Mouse (Mus musculus) cerebellum, postnatal 4 days (tissue): Measurements from ENCODE around the gene Enthd1.
"Not testable (repeated sequence)": the region's sequence is repeated elsewhere in the genome, so short reads cannot be mapped to it uniquely, and the experiment has no call there.

Experiments
- DNase-seq, 2 experiments: peaks; one replicate each; pipeline ENCODE4 v3.0.0; 2022; ENCODE audit warnings: low spot score in 2 of 2, mixed read lengths in 1 of 2

Enthd1 gene

DNA sequence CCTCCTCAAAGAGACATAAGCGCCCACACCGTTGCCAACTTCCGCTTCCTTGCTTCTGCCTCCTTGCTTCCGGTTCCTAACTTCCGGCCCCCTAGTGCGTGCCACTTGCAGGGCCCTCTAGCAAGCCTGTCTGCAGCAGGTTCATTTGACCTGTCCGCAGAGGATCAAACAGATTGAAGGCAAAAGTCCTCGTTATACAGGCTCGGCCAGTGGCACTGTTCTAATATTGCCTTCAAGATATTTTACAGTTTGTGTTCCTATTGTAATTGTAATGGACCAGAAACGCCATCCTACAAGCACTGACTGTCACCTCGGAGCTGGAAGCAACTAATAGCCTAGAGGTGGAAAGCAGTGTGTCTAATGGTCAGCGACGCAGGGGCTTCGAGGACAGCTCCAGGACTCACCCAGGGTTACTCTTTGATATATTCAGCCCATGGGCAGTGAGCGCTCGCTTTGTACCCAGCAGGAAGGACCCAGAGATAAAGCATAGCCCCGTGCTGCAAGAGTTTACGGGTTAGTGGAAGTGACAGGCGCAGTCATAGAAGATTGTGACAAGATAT, at the start of gene Enthd1:
Enthd1 (minus strand) TSS at position 51 of the 560 bp plus-strand sequence.
- DNase-seq, result no peak

DNA sequence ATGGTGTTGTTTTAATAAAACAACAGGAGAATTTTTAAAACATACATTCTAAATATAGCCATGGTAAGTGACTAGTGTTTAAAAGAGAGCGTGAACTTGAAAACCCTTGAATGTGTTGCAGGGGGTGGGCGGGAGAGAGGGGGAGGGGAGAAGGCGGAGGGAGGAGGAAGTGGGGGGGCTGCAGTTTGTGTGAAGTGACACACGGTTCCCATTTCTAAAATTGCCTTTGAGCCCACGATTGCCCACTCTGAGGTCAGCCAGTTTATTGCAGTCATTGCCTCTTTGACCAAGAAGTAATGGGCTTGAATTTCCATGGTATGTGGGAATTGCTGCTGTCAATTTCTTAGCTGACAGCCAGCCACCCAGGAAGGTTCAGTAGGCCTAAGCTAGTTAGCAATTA, 48.9 kb upstream of the Enthd1 start:
- DNase-seq, result no peak

DNA sequence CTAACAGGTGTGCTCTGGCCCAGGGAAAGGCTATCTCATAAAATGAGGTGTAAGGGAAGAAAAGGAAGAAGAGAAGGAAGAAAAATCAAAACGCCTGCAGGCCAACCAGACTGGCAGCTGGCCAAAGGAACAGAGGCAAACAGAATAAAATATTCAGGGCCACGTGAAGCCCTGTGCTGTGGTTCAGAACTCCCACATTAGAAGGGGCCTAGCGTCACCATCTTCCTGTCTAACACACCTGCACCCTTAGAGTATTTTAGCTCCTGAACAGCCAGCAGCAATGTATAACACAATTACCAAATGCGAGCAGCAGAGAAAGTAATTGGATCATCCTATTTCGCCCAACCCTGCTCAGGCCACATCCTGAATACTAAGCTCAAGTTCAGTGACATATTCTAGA, 46.5 kb upstream of the Enthd1 start:
- DNase-seq, result no peak

DNA sequence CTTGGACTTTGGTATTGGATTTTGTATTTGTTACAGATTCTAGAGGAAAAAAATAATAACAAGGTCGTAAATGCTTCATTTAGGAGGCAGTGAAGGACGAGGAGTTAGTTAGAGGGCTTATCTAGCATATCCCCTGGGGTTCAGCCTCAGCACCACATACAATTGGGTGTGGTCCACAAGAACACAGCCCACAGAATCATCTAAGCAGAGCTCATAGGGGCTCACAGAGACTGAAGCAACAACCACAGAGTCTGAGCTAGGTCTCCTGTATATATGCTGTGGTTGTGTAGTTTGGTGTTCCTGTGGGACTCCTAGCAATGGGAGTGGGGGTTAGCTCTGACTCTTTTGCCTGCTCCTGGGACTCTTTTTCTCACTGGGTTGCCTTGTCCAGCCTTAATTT, 45.4 kb upstream of the Enthd1 start:
- DNase-seq, result no peak

DNA sequence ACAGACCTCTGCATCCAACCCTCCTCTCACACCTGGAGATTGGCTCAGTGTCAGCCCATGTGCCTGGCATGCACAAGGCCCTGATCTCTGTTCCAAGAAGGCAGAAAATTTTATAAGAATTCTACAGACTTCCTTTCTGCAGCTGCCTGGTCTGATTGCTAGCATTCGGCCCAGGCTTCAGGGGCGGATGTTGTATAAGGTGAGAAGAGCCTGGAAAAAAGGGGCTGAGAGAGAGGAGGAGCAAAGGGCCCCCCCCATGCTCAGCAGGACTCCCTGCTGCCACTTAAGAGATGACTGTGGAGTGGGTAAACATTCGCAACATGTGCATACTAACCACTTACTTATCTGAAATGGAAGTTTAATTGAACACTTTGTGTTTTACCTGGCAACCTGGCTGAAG, 43.0 kb upstream of the Enthd1 start:
- DNase-seq, result no peak

DNA sequence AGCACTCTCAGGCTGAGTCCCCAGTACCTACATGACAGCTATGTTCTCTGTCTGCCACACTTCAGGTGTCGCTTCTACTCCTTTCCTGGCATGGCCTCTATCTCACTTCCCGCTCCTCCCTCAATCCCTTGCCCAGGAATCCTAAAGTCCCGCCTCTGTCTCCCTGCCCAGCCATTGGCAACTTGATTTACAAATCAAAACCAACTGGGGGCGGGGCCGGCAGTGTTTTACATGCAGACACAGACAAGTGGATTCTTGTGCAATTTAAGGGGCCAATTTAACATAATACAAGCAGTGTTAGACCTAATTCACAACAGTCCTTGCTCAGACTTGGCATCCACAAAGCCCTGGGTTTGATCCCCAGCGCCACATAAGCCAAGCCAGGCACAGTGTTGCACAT, 39.1 kb upstream of the Enthd1 start:
- DNase-seq, result no peak

DNA sequence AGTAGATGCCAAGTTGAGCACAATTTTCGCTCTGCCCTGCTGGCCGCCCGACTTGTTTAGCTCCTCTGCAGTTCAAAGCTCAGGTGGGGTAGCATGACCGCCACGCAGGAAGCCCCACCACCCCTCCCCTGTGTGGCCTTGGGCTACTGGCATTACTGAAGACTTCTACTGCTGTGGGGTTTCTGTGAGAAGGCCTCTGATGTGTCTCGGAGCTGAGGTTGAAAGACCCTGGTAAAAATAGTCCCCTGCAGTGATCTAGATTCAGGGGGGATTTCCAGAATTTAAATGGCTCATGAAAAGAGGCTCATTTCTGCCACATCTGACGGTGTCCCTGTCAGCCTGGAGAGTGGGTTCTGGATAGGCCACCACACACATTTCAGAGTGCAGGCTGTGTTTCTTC, 37.5 kb upstream of the Enthd1 start:
- no peak for DNase-seq

DNA sequence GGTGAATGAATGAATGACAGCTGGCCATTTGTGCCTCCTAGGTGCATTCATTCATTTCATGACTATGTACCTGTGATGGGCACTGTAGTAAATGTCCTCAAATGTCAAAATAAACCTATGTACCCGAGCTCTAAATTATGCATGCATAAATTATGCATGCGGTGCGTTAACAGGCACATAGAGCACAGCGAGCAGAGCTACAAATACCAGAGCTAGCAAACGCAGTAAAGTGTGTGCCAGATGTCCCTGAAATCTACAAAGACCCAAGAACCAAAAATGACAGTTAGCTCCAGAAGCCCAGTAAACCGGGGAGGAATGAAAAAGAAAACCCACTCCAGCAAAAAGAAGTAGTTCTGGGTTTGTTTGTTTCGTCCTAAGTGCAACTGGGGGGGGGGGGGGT, 36.5 kb upstream of the Enthd1 start:
- DNase-seq, result no peak

DNA sequence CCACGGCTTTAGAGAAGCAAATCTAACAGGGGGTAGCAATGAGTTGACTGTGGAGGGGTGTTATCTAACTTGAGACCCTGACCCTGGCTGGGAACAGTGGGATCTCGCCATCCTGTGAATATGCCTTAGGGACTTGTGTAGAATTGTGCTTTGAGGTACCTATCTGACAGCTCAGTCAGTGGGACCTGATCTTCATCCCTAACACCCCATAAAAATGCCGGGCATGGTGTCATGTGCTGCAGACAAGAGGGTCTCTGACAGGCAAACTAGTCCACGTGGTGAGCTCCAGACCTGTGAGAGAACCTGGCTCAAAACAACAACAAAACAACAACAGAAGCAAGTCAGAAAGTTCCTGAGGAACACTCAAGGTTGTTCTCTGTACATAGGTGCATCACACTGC, 34.9 kb upstream of the Enthd1 start:
- DNase-seq, result no peak

DNA sequence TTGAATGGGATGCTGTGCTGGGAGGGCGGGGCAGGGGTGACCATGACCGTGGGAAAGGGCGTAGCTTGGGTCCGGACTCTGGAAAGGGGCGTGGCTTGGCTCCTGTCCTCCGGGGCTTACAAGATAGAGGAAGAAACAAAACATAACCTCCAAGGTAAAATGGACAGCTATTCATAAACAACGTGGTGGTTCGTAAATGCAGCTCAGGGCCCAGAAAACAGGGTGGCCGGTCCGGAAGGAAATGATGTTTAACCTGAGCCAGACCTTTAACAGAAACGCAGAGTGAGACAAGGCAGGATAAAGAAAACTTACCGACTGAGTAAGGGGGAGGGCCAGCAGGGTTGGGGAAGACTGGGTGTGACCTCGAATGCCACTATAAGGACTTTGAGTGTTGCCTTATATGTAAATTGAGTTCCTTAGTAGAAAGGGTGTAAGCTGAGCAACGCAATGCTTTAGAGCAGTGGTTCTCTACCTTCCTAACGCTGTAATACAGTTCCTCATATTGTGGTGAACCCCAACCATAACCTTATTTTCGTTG, 34.3 kb upstream of the Enthd1 start:
- DNase-seq, result no peak

DNA sequence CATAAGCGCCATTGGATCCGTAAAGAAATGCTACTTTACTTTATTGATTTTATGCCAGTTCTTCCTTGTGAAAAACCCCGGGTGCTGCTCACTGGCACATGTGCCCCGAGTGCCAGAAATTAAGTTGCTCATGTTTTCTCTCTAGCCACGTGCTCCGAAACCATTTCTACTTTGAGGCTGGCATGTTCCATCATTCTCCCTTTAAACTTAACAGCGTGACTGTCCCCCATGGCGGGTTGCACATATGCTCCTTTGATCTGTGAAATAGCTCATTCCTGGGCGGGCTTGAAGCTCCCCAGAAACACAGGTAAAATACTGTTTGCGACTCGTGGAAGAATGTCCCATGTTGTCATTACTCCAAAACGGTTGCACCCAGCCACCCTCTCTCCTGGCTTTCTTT, 33.8 kb upstream of the Enthd1 start:
- DNase-seq, result no peak

DNA sequence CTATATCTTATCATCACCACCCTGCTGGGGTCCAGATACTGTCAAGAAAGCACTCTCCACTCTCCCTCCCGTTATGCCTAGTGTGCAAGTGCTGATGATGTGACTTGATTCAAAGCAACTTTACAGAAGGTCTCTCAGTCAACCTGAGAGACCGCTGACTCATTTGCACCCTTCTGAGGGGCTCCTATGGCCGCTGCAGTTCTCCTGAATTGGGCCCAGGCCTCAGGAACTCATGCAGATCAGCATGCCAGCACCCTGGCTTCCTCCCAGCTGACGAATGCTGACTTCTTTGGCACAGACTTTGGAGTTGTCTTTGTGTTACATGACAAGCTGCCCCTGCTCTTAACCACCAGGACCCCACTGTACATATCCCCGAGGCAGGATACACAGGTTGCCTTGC, 28.9 kb upstream of the Enthd1 start:
- no peak for DNase-seq

DNA sequence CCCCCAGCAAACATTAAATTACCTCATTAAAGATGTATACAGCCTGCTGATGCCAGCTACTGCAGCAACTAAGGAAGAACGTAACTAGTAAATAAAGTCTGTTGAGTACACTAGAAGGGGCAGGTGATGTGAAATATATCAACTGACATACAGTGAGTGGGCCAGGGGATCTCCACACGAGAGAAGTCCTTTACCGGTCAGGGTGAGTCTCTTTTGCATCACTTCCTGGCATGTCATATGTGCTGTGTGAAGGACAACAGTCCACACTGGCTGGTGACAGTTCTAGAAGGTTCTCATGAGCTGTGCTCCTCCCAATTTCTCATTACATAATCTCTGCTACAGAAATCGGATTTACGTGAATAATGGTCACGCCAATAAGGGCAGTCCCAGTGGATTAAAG, 27.8 kb upstream of the Enthd1 start:
- DNase-seq, result no peak

DNA sequence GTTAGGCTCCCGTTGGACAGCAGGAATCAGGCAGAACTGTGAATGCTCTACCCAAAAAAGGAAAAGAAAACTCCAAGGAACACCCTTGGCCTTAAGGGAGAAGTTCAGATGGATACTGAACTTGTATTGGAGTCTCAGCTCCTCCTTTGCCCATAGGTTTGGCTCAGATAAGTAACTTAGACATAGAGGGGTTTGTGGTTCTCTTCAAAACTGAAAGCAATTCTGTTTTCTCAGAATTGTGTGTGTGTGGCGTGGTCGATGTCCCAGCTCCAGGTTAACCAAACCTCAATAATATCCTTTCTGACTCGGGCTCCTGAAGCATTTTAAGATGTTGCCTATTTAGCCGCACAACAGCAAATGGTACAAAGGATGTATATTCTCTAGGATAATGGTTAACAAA, 25.7 kb upstream of the Enthd1 start:
- DNase-seq, result no peak

DNA sequence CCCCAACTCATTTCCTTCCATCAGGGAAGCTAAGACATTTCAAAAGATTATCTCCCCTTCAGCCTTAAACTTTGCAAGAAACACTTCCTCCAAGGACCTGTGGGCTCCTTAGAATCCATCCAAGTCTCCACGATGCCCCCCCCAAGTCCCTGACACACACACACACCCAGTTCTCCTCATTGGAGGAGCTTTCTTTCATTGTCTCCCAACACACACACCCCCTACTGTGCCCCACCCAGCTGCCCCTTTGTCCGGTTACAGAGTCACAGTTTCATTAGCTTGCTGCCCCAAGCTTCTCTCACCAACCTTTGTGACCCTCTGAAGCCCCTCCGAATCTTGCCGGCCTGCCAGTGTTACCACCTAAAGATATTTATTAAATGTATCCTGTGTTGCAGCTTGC, 21.3 kb upstream of the Enthd1 start:
- DNase-seq, result no peak

DNA sequence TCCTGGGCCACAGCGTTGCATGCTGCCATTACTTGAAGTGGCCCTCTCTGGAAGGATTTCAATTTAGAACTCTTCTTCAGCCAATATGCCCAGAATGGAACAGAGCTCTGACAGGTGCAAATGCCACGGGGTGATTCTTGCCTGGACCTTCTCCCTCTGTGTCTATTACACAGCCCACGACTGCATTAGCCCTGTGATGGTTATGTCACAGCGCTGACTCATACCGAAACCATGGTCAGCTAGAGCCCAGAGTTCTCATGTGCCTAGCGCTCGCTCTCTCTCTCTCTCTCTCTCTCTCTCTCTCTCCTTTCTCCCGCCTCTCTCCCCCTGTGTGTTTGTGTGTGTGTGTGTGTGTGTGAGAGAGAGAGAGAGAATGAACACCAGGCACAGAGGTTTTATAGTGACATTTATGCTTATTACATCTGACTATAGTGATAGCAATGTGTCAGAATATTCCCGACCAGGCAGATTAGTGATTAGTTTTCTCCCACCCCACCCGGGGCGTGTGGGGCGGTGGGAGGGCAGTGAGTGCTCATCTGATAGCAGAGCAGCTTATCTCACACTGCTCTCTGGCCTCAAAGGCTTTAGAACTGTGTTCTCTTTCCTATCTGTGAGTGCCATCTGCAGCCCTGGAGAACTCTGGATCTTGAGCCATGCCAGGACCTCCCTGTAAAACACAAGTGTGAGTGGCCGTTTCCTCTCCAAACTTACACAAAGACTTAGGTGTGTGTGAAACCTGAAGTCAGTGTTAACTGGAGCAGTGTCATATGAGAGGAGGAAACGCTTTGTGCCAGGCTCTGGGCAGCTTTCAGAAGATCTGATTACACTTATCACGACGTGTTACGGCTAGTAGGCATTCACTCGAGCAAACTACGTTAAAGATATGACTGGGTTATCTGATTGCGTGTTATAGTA, 17.9 kb upstream of the Enthd1 start:
- DNase-seq, result no peak

DNA sequence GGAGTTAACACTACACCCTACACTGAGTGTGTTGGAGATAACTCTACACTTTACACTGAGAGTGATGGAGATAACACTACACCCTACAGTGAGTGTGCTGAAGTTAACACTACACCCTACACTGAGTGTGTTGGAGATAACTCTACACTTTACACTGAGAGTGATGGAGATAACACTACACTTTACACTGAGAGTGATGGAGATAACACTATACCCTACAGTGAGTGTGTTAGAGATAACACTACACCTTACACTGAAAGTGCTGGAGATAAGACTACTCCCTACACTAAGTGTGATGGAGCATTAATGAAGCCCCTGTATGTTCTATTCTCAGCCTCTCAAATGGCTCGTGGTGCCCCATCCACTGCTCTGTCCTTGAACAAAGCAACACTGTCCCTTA, 15.6 kb upstream of the Enthd1 start:
- not testable (repeated sequence) for DNase-seq

DNA sequence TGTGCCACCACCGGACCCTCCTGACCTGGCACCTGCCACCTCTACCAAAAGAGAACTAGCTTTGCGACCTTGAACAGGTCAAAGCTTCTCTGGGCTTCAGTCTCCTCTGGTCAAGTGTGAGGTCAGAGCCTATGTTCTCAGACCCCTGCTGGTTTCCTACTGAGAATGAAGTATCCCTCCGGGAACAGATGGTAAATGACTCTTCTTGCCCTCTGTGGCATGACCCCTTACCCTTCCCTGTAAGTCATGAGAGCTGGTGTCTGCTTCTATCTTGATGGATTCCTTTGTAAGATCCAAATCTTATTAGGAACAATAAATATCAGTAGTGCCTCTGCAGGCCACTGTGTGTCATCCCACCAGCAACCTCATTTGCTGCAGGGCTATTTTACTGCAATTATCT, 14.2 kb upstream of the Enthd1 start:
- no peak for DNase-seq

DNA sequence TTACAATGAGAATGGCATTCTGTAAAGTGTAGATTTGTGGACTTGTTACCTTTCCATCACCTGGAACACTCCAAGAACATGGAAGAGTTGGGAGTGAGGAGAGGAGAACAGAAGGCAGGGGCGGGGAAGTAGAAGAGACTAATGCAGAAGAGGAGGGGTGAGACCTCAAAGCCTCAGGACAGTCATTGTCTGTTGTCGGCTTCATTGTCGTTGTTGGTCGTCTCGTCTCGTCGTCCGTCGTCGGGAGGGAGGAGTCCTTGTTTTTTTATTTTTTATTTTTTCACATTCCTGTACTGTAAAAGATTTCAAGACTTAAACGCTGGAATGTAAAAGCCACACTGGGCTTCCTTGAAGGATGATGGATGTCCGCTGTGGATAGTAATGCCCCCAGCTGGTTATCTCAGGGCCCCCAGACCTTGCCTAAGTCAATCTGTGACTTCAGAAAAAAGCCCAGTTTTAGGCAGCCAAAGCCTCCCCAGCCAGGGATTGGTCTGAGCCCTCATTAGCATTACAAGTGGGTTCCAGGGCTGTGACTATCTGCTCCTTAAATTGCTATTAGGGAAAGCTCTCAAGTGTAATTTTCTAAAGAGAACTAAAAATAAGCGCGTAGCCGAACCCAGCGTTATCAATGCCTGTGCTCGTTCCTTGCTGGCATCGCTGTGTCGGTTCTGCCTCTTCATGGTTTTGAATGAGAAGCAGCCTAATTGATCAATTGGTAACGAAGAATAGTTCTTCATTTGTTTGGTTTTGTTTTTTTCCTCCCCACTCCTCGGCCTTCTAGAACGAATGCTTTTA, 12.4 kb upstream of the Enthd1 start:
- DNase-seq, result no peak

DNA sequence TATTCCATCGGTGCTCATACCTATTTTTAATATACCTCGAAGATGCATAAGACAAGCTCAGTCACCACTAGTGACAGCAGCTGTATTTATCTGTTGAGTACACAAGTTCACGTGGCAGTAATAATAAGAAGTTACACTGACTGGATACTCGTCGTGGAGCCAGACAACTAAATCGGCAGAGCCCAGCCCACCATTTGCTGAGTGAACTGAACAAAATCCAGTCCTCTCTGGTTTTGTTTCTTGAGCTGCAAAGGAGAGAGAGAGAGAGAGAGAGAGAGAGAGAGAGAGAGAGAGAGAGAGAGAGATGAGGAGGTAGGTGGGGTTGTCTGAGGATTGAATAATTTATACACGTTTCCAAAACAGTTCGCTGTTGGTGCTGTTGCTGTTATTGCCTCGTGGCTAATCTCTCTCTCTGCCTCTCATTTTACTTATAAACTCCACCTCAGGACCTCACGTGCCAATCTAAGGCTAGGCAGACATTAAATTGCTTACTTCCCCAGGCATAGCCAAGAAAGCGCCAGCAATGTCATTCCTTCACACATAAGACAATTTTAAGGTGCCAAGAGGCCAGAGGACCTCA, 11.5 kb upstream of the Enthd1 start:
- no peak for DNase-seq

DNA sequence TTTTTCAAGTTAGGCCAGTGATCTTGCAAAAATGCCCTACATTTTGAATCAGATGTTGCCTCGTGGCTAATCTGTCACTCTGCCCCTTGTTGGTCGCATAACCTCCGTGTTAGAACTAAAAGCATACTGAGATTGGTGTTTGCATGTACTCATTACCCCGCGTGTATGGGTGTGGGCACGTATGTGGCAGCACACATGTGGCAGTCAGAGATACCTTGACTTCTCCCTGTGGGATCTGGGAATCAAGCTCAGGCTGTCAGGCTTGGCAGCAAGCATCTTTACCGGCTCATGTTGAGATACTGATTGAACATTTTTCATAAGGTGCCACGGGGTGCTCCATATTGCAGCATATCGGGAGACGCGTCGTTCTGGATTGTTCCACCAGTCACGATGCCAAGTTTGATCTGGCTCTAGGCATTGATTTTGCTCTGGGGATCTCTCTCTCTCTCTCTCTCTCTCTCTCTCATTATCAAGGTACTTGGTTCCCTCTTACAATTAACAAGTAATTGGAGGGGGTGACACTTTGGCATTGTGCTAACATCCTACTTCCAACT, 10.9 kb upstream of the Enthd1 start:
- no peak for DNase-seq
